Comparison of ENCODE assay signal across 7 mouse cellular contexts in genomic region chr1:180279648-180280047, GRCm38 (mm10). TPM values are rescaled to one million over a fixed set of nuclear protein-coding genes. Genes with fewer than 3 reads are reported as not detected.
DNase-seq lines count a peak whose midpoint lies in the region; ATAC-seq and TF ChIP-seq lines count a peak whose summit lies in the region.

No protein-coding gene starts in this region.

- H3K27me3 ChIP-seq in MEL (ENCODE audit: control insufficient read depth in 1 of 2, insufficient read depth in 2 of 2, low read length in 2 of 2): no peaks in the 10 kb centered on the region; a peak in 1 of 4 replicates
- H3K27me3 ChIP-seq in liver, postnatal 0 days (ENCODE audit: insufficient read depth, low read length): no peaks in the 10 kb centered on the region

- H3K9ac ChIP-seq in MEL (ENCODE audit: control insufficient read depth, low read depth, low read length, poor library complexity, severe bottlenecking): peak overlapping the region; percentile 68
- H3K9ac ChIP-seq in liver, postnatal 0 days (replicated peaks): no peak overlapping the region

- WGBS in liver, postnatal 0 days (ENCODE audit: insufficient replicate concordance): 8% methylated on average over 7 of the region's 7 CpGs

- peak overlapping the region; percentile 54 for H3K27ac ChIP-seq in MEL (ENCODE audit: control insufficient read depth, low read depth, low read length)
- peak overlapping the region; percentile 51; the same call in 1 of the 2 replicates for H3K27ac ChIP-seq in liver, postnatal 0 days (ENCODE audit: low read depth)

- TF ChIP-seq CTCF in MEL (IDR thresholded peaks at IDR 0.05 in 2 of 3, conservative IDR thresholded peaks at IDR 0.05 in 1 of 3; ENCODE audit: control insufficient read depth in 1 of 3, insufficient read depth in 1 of 3, low read depth in 2 of 3, low read length in 3 of 3, poor library complexity in 1 of 3, severe bottlenecking in 1 of 3): no peak
- TF ChIP-seq CTCF in liver, postnatal 0 days (IDR thresholded peaks at IDR 0.05; ENCODE audit: low read depth): no peak

- H3K36me3 ChIP-seq in MEL (ENCODE audit: control insufficient read depth in 1 of 2, insufficient read depth in 2 of 2, low read length in 2 of 2): peaks cover 0 to 5% of the 10 kb centered on the region in 2 experiments; a peak in 1 of 4 replicates
- H3K36me3 ChIP-seq in liver, postnatal 0 days (replicated peaks; ENCODE audit: insufficient read depth, low read length): no peaks in the 10 kb centered on the region

- peak in 1 of 2 experiments; percentile 74; a peak in 2 of 4 replicates for TF ChIP-seq POLR2A in MEL (IDR thresholded peaks at IDR 0.05; ENCODE audit: control insufficient read depth in 1 of 2, insufficient read depth in 1 of 2, low read depth in 1 of 2, low read length in 2 of 2, poor library complexity in 1 of 2)

- peaks cover 12% of the 10 kb centered on the region in 2 experiments for H3K4me1 ChIP-seq in MEL (ENCODE audit: control insufficient read depth in 1 of 2, insufficient read depth in 2 of 2, low read length in 2 of 2)
- H3K4me1 ChIP-seq in liver, postnatal 0 days (ENCODE audit: insufficient read depth): peaks cover 16% of the 10 kb centered on the region

- peak overlapping the region; percentile 39 for H3K4me2 ChIP-seq in liver, postnatal 0 days (ENCODE audit: low read depth, low read length)

- no peaks in the 10 kb centered on the region for H3K79me2 ChIP-seq in MEL (ENCODE audit: control insufficient read depth, insufficient read depth, low read length, poor library complexity)

- H3K4me3 ChIP-seq in MEL (ENCODE audit: control insufficient read depth in 1 of 2, insufficient read depth in 1 of 2, low read depth in 2 of 2, low read length in 2 of 2): peak overlapping the region; percentile 68 to 87
- no peak overlapping the region for H3K4me3 ChIP-seq in liver, postnatal 0 days (ENCODE audit: low read depth, low read length)

- TF ChIP-seq EP300 in MEL (IDR thresholded peaks at IDR 0.05; ENCODE audit: low read depth in 1 of 2, low read length in 2 of 2): no peak
- TF ChIP-seq EP300 in liver, postnatal 0 days (IDR thresholded peaks at IDR 0.05; ENCODE audit: low read depth): peak; percentile 77

- DNase-seq in CD4-positive, CD25-positive, alpha-beta regulatory T cell, adult 2 months (ENCODE audit: low read depth, low spot score): peak; percentile 93
- peak; percentile 88 for DNase-seq in MEL (ENCODE audit: low read depth, low spot score)
- DNase-seq in cerebellum, postnatal 25 days: peak; percentile 69 to 74
- DNase-seq in liver, postnatal 0 days: peak; percentile 82
- peak; percentile 71 to 73 for DNase-seq in spleen, postnatal 36 days (ENCODE audit: low spot score in 2 of 2)
- DNase-seq in frontal cortex, postnatal 10 days (ENCODE audit: low spot score in 2 of 2): no peak

- ATAC-seq in hematopoietic stem cell, adult 5-6 weeks (replicated peaks in 1 of 2; ENCODE audit: insufficient read depth in 1 of 2, low FRiP score in 2 of 2, low TSS enrichment in 1 of 2, low read depth in 1 of 2, poor library complexity in 2 of 2, severe bottlenecking in 2 of 2): peak; percentile 83 to 95
- ATAC-seq in liver, postnatal 0 days: peak; percentile 99

- H3K9me3 ChIP-seq in MEL (replicated peaks; ENCODE audit: insufficient read depth, low read length): no peaks in the 10 kb centered on the region
- no peaks in the 10 kb centered on the region for H3K9me3 ChIP-seq in liver, postnatal 0 days (ENCODE audit: low read length)

- no peak for TF ChIP-seq RAD21 in MEL (IDR thresholded peaks at IDR 0.05; ENCODE audit: low read depth, low read length)

TF ChIP-seq in MEL, 35 proteins besides CTCF, POLR2A, EP300 and RAD21:
- TF ChIP-seq CHD1 (IDR thresholded peaks at IDR 0.05; ENCODE audit: low read depth, low read length) (no peak), MAZ (IDR thresholded peaks at IDR 0.05; ENCODE audit: low read depth, low read length) (no peak), ZKSCAN1 (IDR thresholded peaks at IDR 0.05; ENCODE audit: low read depth, low read length) (no peak), MEF2A (IDR thresholded peaks at IDR 0.05; ENCODE audit: extremely low read depth, insufficient replicate concordance, low read depth, low read length, poor library complexity, severe bottlenecking) (no peak), GATA1 (IDR thresholded peaks at IDR 0.05; ENCODE audit: low read depth, low read length) (no peak), MXI1 (IDR thresholded peaks at IDR 0.05; ENCODE audit: low read depth, low read length) (no peak), SIN3A (IDR thresholded peaks at IDR 0.05; ENCODE audit: low read length) (peak; percentile 35; the same call in 1 of the 2 replicates), ZMIZ1 (IDR thresholded peaks at IDR 0.05; ENCODE audit: low read depth, low read length) (peak; percentile 63; the same call in 1 of the 2 replicates), NELFE (IDR thresholded peaks at IDR 0.05; ENCODE audit: low read depth, low read length) (peak; percentile 64; the same call in 1 of the 2 replicates), SMC3 (IDR thresholded peaks at IDR 0.05; ENCODE audit: low read depth, low read length) (peak; percentile 9; the same call in 1 of the 2 replicates), JUND (IDR thresholded peaks at IDR 0.05; ENCODE audit: low read depth, low read length) (no peak), ELF1 (IDR thresholded peaks at IDR 0.05; ENCODE audit: low read depth, low read length) (0 out of 2 replicates have a peak, but pooled peaks have one; percentile 43), KAT2A (conservative IDR thresholded peaks at IDR 0.05; ENCODE audit: low read depth, low read length) (no peak), TCF12 (IDR thresholded peaks at IDR 0.05; ENCODE audit: low read depth, low read length) (peak; percentile 29), POLR2AphosphoS5 (IDR thresholded peaks at IDR 0.05; ENCODE audit: borderline replicate concordance, low read depth, low read length) (no peak), USF1 (IDR thresholded peaks at IDR 0.05; ENCODE audit: low read depth, low read length) (0 out of 2 replicates have a peak, but pooled peaks have one; percentile 7), GABPA (IDR thresholded peaks at IDR 0.05; ENCODE audit: low read depth, low read length) (no peak), BHLHE40 (IDR thresholded peaks at IDR 0.05; ENCODE audit: borderline replicate concordance, low read depth, low read length) (no peak), USF2 (IDR thresholded peaks at IDR 0.05; ENCODE audit: borderline replicate concordance in 1 of 2, insufficient read depth in 1 of 2, low read depth in 1 of 2, low read length in 2 of 2) (no peak), ZC3H11A (IDR thresholded peaks at IDR 0.05; ENCODE audit: low read depth, low read length) (no peak), E2F4 (IDR thresholded peaks at IDR 0.05; ENCODE audit: borderline replicate concordance, low read depth, low read length) (no peak), TBP (IDR thresholded peaks at IDR 0.05; ENCODE audit: low read depth, low read length) (0 out of 2 replicates have a peak, but pooled peaks have one; percentile 32), ZNF384 (IDR thresholded peaks at IDR 0.05; ENCODE audit: low read depth, low read length) (no peak), HCFC1 (IDR thresholded peaks at IDR 0.05; ENCODE audit: low read depth, low read length) (no peak; the same call in 1 of the 2 replicates), RCOR1 (IDR thresholded peaks at IDR 0.05; ENCODE audit: low read depth, low read length) (no peak), MYC (IDR thresholded peaks at IDR 0.05; ENCODE audit: low read depth, low read length) (peak; percentile 43; the same call in 1 of the 2 replicates), NRF1 (IDR thresholded peaks at IDR 0.05; ENCODE audit: insufficient read depth, low read depth, low read length, poor library complexity, severe bottlenecking) (peak; percentile 76), UBTF (IDR thresholded peaks at IDR 0.05; ENCODE audit: borderline replicate concordance, insufficient read depth, low read depth, low read length) (no peak), MYB (IDR thresholded peaks at IDR 0.05; ENCODE audit: low read depth, low read length) (no peak), POLR2AphosphoS2 (IDR thresholded peaks at IDR 0.05; ENCODE audit: low read length) (peak; percentile 50; the same call in 1 of the 2 replicates), TAL1 (IDR thresholded peaks at IDR 0.05; ENCODE audit: low read length) (no peak)

RNA-seq across cellular contexts. Expression of gene Psen2, which starts 16.4 kb away (rescaled TPM):
- total RNA-seq in MEL (2012; rRNA removed): 37.0 and 39.2 TPM in 2 replicates
- 10 to 100 TPM in 1 of 2 experiments, not detected in 1; 35.0 TPM for polyA plus RNA-seq in MEL (2012; ENCODE audit: insufficient read depth in 1 of 2, insufficient read length in 2 of 2, low read depth in 1 of 2, low replicate concordance in 2 of 2, missing spikeins in 1 of 2)
- 23.6 and 34.0 TPM in 2 replicates for total RNA-seq in hematopoietic stem cell, adult 5-6 weeks (2017)
- 25.6 and 25.8 TPM in 2 replicates for polyA plus RNA-seq in liver, postnatal 0 days (2015; fragmentation: Nextera tagmentation; extraction: Ambion mirVana)

RNA-seq across cellular contexts. Expression of gene Itpkb, which starts 50.6 kb away (rescaled TPM):
- 3.4 and 3.7 TPM in 2 replicates for total RNA-seq in MEL (2012; rRNA removed)
- polyA plus RNA-seq in MEL (2012; ENCODE audit: insufficient read depth in 1 of 2, insufficient read length in 2 of 2, low read depth in 1 of 2, low replicate concordance in 2 of 2, missing spikeins in 1 of 2): 1 to 10 TPM in 1 of 2 experiments, not detected in 1; 9.2 TPM
- 25.3 and 26.5 TPM in 2 replicates for total RNA-seq in hematopoietic stem cell, adult 5-6 weeks (2017)
- 1.3 and 1.4 TPM in 2 replicates for polyA plus RNA-seq in liver, postnatal 0 days (2015; fragmentation: Nextera tagmentation; extraction: Ambion mirVana)

Comparison
In these comparisons a context has a peak if more than half of its experiments do, and no peak if none do; other contexts are left out.
1. DNase-seq: peak in CD4-positive, CD25-positive, alpha-beta regulatory T cell, adult 2 months (single experiment), MEL (single experiment), cerebellum, postnatal 25 days (2 of 2), liver, postnatal 0 days (single experiment) and spleen, postnatal 36 days (2 of 2); none in frontal cortex, postnatal 10 days (0 of 2).